Comparison of ENCODE assay signal across 9 mouse cellular contexts in genomic region chr11:46236976-46237375, GRCm38 (mm10). TPM values are rescaled to one million over a fixed set of nuclear protein-coding genes. Genes with fewer than 3 reads are reported as not detected.
A peak's percentile ranks its signal among the peaks of the same experiment; 100 is the strongest.
DNase-seq lines count a peak whose midpoint lies in the region; ATAC-seq lines count a peak whose summit lies in the region.
"Had no signal": no experiment of that assay in that cellular context is flagged by ENCODE, and none has a peak within 500 bp of the region (broad histone marks: within the 10 kb centered on the region; RNA-seq: fewer than 3 reads in every experiment).

No protein-coding gene starts in this region.

- no peaks in the 10 kb centered on the region for H3K36me3 ChIP-seq in embryonic facial prominence, embryonic 11.5 days (replicated peaks; ENCODE audit: control insufficient read depth, insufficient read depth, low read depth, low read length)
- H3K36me3 ChIP-seq: heart, embryonic 15.5 days had no signal

- 40% methylated on average over 4 of the region's 4 CpGs for WGBS in embryonic facial prominence, embryonic 11.5 days

- no peak overlapping the region for H3K4me3 ChIP-seq in embryonic facial prominence, embryonic 11.5 days (ENCODE audit: low read depth, low read length)
- H3K4me3 ChIP-seq: heart, embryonic 15.5 days had no signal

- no peaks in the 10 kb centered on the region for H3K9me3 ChIP-seq in embryonic facial prominence, embryonic 11.5 days (replicated peaks; ENCODE audit: control insufficient read depth, low read length)
- H3K9me3 ChIP-seq: heart, embryonic 15.5 days had no signal

- H3K9ac ChIP-seq in embryonic facial prominence, embryonic 11.5 days (replicated peaks; ENCODE audit: low read length) = no peak overlapping the region
- H3K9ac ChIP-seq: heart, embryonic 15.5 days had no signal

- no peaks in the 10 kb centered on the region for H3K4me1 ChIP-seq in embryonic facial prominence, embryonic 11.5 days (ENCODE audit: control insufficient read depth, insufficient read depth, low read length)

- no peak overlapping the region for H3K4me2 ChIP-seq in embryonic facial prominence, embryonic 11.5 days (ENCODE audit: low read depth, low read length)
- H3K4me2 ChIP-seq: heart, embryonic 15.5 days had no signal

- no peak overlapping the region for H3K27ac ChIP-seq in embryonic facial prominence, embryonic 11.5 days (replicated peaks; ENCODE audit: low read depth, low read length)
- H3K27ac ChIP-seq: heart, embryonic 15.5 days had no signal

- no peaks in the 10 kb centered on the region for H3K27me3 ChIP-seq in embryonic facial prominence, embryonic 11.5 days (ENCODE audit: control insufficient read depth, insufficient read depth, low read length)
- H3K27me3 ChIP-seq: heart, embryonic 15.5 days had no signal

- ATAC-seq in cerebellum, adult (ENCODE audit: insufficient number of reproducible peaks, low FRiP score, low TSS enrichment) = no peak
- ATAC-seq in embryonic facial prominence, embryonic 11.5 days (replicated peaks; ENCODE audit: insufficient number of reproducible peaks, low FRiP score, low TSS enrichment, low read depth) = no peak

- DNase-seq in cerebellum, adult 11 months = peak; percentile 51
- peak; percentile 65 for DNase-seq in 3T3-L1 (ENCODE audit: low read depth, low spot score)
- DNase-seq in adrenal gland, postnatal 36 days = peak; percentile 83 to 88
- DNase-seq in embryonic facial prominence, embryonic 11.5 days (ENCODE audit: low spot score) = peak; percentile 67
- peak; percentile 61 for DNase-seq in layer of hippocampus, adult 9-10 months (ENCODE audit: low spot score)
- DNase-seq in lung, postnatal 36 days = peak; percentile 87
- peak; percentile 87 for DNase-seq in testis, postnatal 10 days (ENCODE audit: low spot score)

RNA-seq across cellular contexts. Expression of gene Fndc9, which starts 1.6 kb away (rescaled TPM):
- total RNA-seq in adrenal gland, postnatal 36 days (2021) = not detected
- 0.24 and 0.26 TPM in 2 replicates for polyA plus RNA-seq in embryonic facial prominence, embryonic 11.5 days (2014; fragmentation: Nextera tagmentation; extraction: Ambion mirVana)
- polyA plus RNA-seq: heart, embryonic 15.5 days had no signal
